Mouse (Mus musculus) spleen, adult 2 months (tissue): Measurements from ENCODE around the gene D10Wsu102e. TPM values are rescaled to one million over a fixed set of nuclear protein-coding genes. Genes with fewer than 3 reads are reported as not detected.
"Not testable (repeated sequence)": the region's sequence is repeated elsewhere in the genome, so short reads cannot be mapped to it uniquely, and the experiment has no call there.

Experiments used
- DNase-seq, 2 experiments: peaks; one replicate each; pipeline versions ENCODE4 v3.0.0 to v3.0.0-alpha.2; 2012 to 2021; ENCODE audit warnings: low spot score in 2 of 2, low read depth in 1 of 2
- H3K27ac ChIP-seq: fragments of 200-500 bp; 2 replicates; pipeline ENCODE4 v1.5.1; 2012; ENCODE audit warnings: low read length, inconsistent platforms; ENCODE audit not compliant: insufficient read depth
- H3K27me3 ChIP-seq: fragments of 200-500 bp; 2 replicates; pipeline ENCODE4 v1.6.1; 2012; ENCODE audit warnings: mild to moderate bottlenecking, moderate library complexity, low read length, inconsistent platforms; ENCODE audit not compliant: control insufficient read depth, insufficient read depth
- H3K36me3 ChIP-seq: fragments of 200-500 bp; 2 replicates; pipeline ENCODE4 v1.6.1; 2012; ENCODE audit warnings: mild to moderate bottlenecking, low read length, inconsistent platforms; ENCODE audit not compliant: control insufficient read depth, insufficient read depth
- H3K4me1 ChIP-seq: fragments of 200-500 bp; 2 replicates; pipeline ENCODE4 v1.6.1; 2011; ENCODE audit warnings: inconsistent platforms; ENCODE audit not compliant: control insufficient read depth, insufficient read depth, insufficient read length
- H3K4me3 ChIP-seq: fragments of 200-500 bp; 2 replicates; pipeline ENCODE4 v1.5.1; 2011; ENCODE audit warnings: mild to moderate bottlenecking, inconsistent platforms; ENCODE audit not compliant: insufficient read depth, insufficient read length; ENCODE audit errors: extremely low read depth
- CTCF ChIP-seq: fragments of 200-500 bp; IDR thresholded peaks from 2 replicates; pipeline ENCODE4 v1.5.1; 2011; ENCODE audit warnings: mild to moderate bottlenecking, inconsistent platforms; ENCODE audit not compliant: insufficient read depth, insufficient read length, insufficient replicate concordance; ENCODE audit errors: extremely low read depth
- POLR2A ChIP-seq: fragments of 200-500 bp; IDR thresholded peaks from 2 replicates; pipeline ENCODE4 v1.6.1; 2011; ENCODE audit warnings: low read depth, low read length, inconsistent platforms
- WGBS: fragments of 180-500 bp; shearing (Covaris S2); methylation state at CpG from one replicate; pipeline ENCODE4 v1.1.7; 2018; 5-methylcytosine and 5-hydroxymethylcytosine counted together
- polyA plus RNA-seq: library from polyadenylated mRNA; depleted of rRNA; stranded (reverse); fragments of >200 nt; gene quantifications from 2 replicates; pipeline ENCODE4 v1.2.3, GENCODE M21; 2012

Gene D10Wsu102e
- polyA plus RNA-seq, 1 experiment = 0.29 TPM

GRCm38 (mm10) chr10:83511304-83511703 lies 151.3 kb downstream of the D10Wsu102e start:
- DNase-seq = no peak
- H3K27ac ChIP-seq = no peak overlapping the region
- H3K4me1 ChIP-seq = no peaks in the 10 kb centered on the region
- no peak overlapping the region for H3K4me3 ChIP-seq
- no peaks in the 10 kb centered on the region for H3K36me3 ChIP-seq
- 64% methylated on average over 5 of the region's 5 CpGs for WGBS
- no peaks in the 10 kb centered on the region for H3K27me3 ChIP-seq
- TF ChIP-seq CTCF = no peak
- TF ChIP-seq POLR2A = no peak

GRCm38 (mm10) chr10:83513736-83514135 lies 153.7 kb downstream of the D10Wsu102e start:
- Histone ChIP-seq H3K27ac (no peak overlapping the region), H3K4me3 (no peak overlapping the region), H3K36me3 (no peaks in the 10 kb centered on the region), H3K4me1 (no peaks in the 10 kb centered on the region), H3K27me3 (no peaks in the 10 kb centered on the region)
- no peak for DNase-seq
- 86% methylated on average over 8 of the region's 8 CpGs for WGBS
- TF ChIP-seq POLR2A = no peak
- TF ChIP-seq CTCF = no peak

- 79% methylated on average over 4 of the region's 4 CpGs for WGBS
- DNase-seq = no peak
- no peak for TF ChIP-seq CTCF
- no peak for TF ChIP-seq POLR2A
- Histone ChIP-seq H3K36me3 (no peaks in the 10 kb centered on the region), H3K27me3 (no peaks in the 10 kb centered on the region), H3K4me3 (no peak overlapping the region), H3K4me1 (no peaks in the 10 kb centered on the region), H3K27ac (no peak overlapping the region)
Measured at GRCm38 (mm10) chr10:83520990-83521389, 161.0 kb downstream of the D10Wsu102e start.

- H3K27me3 ChIP-seq, H3K36me3 ChIP-seq, H3K27ac ChIP-seq, DNase-seq, H3K4me3 ChIP-seq, H3K4me1 ChIP-seq: not testable (repeated sequence)
Measured at GRCm38 (mm10) chr10:83524238-83524637, 164.2 kb downstream of the D10Wsu102e start.

- H3K4me3 ChIP-seq = no peak overlapping the region
- no peak overlapping the region for H3K27ac ChIP-seq
- DNase-seq = no peak
- no peaks in the 10 kb centered on the region for H3K36me3 ChIP-seq
- WGBS = 80% methylated on average over 6 of the region's 6 CpGs
- H3K4me1 ChIP-seq = peaks cover 5% of the 10 kb centered on the region; the same call in 1 of the 2 replicates
- TF ChIP-seq CTCF = no peak
- TF ChIP-seq POLR2A = no peak
- peaks cover 11% of the 10 kb centered on the region; the same call in 1 of the 2 replicates for H3K27me3 ChIP-seq
Measured at GRCm38 (mm10) chr10:83530384-83530967, 170.5 kb downstream of the D10Wsu102e start.

- 6% methylated on average over 27 of the region's 27 CpGs for WGBS
- Histone ChIP-seq H3K36me3 (no peaks in the 10 kb centered on the region), H3K4me3 (peak overlapping the region; percentile 31; the same call in 1 of the 2 replicates), H3K27ac (no peak overlapping the region), H3K4me1 (peaks cover 5% of the 10 kb centered on the region; the same call in 1 of the 2 replicates), H3K27me3 (peaks cover 11% of the 10 kb centered on the region; the same call in 1 of the 2 replicates)
- no peak for DNase-seq
- no peak for TF ChIP-seq CTCF
- TF ChIP-seq POLR2A = no peak
Measured at GRCm38 (mm10) chr10:83533258-83533909, 173.4 kb downstream of the D10Wsu102e start.

GRCm38 (mm10) chr10:83533910-83534283 lies 173.9 kb downstream of the D10Wsu102e start, which contains the start of gene Aldh1l2:
Aldh1l2 (minus strand) TSS chr10:83534140.
- Histone ChIP-seq H3K4me1 (peaks cover 5% of the 10 kb centered on the region; the same call in 1 of the 2 replicates), H3K4me3 (peak within 1 kb of the TSS; percentile 31; the same call in 1 of the 2 replicates), H3K27ac (no peak within 1 kb of the TSS), H3K36me3 (no peaks in the 10 kb centered on the region), H3K27me3 (peaks cover 11% of the 10 kb centered on the region; the same call in 1 of the 2 replicates)
- 2% methylated on average over 21 of the region's 21 CpGs for WGBS
- peak in 1 of 2 experiments; percentile 41 for DNase-seq
- TF ChIP-seq POLR2A (no peak), CTCF (no peak)
